Mouse (Mus musculus) midbrain, embryonic 16.5 days (tissue): Measurements from ENCODE around the gene Kifc1. TPM values are rescaled to one million over a fixed set of nuclear protein-coding genes. Genes with fewer than 3 reads are reported as not detected.
A peak's percentile ranks its signal among the peaks of the same experiment; 100 is the strongest.

Experiments
- ATAC-seq: fragments of 200-750 bp; cut with Nextera tagmentation; 2 replicates; pipeline ENCODE4 v1.8.0; 2017; ENCODE audit warnings: moderate TSS enrichment
- H3K27ac ChIP-seq: fragments of 300-500 bp; sonication (generic); 2 replicates; pipeline ENCODE4 v1.5.1; 2014; ENCODE audit warnings: mild to moderate bottlenecking, low read length, mixed read lengths
- H3K27me3 ChIP-seq: fragments of 300-500 bp; sonication (generic); 2 replicates; pipeline ENCODE4 v1.6.1; 2014; ENCODE audit warnings: low read depth, low read length, mixed read lengths; ENCODE audit not compliant: control insufficient read depth, insufficient read depth
- H3K36me3 ChIP-seq: fragments of 300-500 bp; sonication (generic); 2 replicates; pipeline ENCODE4 v1.6.1; 2014; ENCODE audit warnings: mild to moderate bottlenecking, low read length, moderate library complexity, mixed read lengths; ENCODE audit not compliant: control insufficient read depth, insufficient read depth
- H3K4me1 ChIP-seq: fragments of 300-500 bp; sonication (generic); 2 replicates; pipeline ENCODE4 v1.6.1; 2014; ENCODE audit warnings: mild to moderate bottlenecking, low read length, mixed read lengths; ENCODE audit not compliant: control insufficient read depth, insufficient read depth
- H3K4me2 ChIP-seq: fragments of 300-500 bp; sonication (generic); 2 replicates; pipeline ENCODE4 v1.6.1; 2014; ENCODE audit warnings: mild to moderate bottlenecking, low read length, mixed read lengths
- H3K4me3 ChIP-seq: fragments of 300-500 bp; sonication (generic); 2 replicates; pipeline ENCODE4 v1.5.1; 2014; ENCODE audit warnings: low read depth, mild to moderate bottlenecking, low read length, moderate library complexity, mixed read lengths
- H3K9ac ChIP-seq: fragments of 300-500 bp; sonication (generic); 2 replicates; pipeline ENCODE4 v1.6.1; 2014; ENCODE audit warnings: low read depth, low read length, mixed read lengths
- H3K9me3 ChIP-seq: fragments of 300-500 bp; sonication (generic); replicated peaks from 2 replicates; pipeline ENCODE4 v1.6.1; 2014; ENCODE audit warnings: mild to moderate bottlenecking, low read length, mixed read lengths; ENCODE audit not compliant: control insufficient read depth, poor library complexity, severe bottlenecking
- WGBS: fragments of 180-500 bp; shearing (Covaris S2); extraction: QIAGEN DNeasy Blood & Tissue Kit; methylation state at CpG from one replicate; pipeline ENCODE4 v1.1.7; 2014; 5-methylcytosine and 5-hydroxymethylcytosine counted together
- polyA plus RNA-seq: library from polyadenylated mRNA; unstranded; fragments of >200 nt; fragmentation: Nextera tagmentation; extraction: Ambion mirVana; gene quantifications from 2 replicates; pipeline ENCODE4 v1.2.1, GENCODE M21; 2015

The Kifc1 gene
- polyA plus RNA-seq, 1 experiment from 2014 or later, result 2.8 TPM

DNA sequence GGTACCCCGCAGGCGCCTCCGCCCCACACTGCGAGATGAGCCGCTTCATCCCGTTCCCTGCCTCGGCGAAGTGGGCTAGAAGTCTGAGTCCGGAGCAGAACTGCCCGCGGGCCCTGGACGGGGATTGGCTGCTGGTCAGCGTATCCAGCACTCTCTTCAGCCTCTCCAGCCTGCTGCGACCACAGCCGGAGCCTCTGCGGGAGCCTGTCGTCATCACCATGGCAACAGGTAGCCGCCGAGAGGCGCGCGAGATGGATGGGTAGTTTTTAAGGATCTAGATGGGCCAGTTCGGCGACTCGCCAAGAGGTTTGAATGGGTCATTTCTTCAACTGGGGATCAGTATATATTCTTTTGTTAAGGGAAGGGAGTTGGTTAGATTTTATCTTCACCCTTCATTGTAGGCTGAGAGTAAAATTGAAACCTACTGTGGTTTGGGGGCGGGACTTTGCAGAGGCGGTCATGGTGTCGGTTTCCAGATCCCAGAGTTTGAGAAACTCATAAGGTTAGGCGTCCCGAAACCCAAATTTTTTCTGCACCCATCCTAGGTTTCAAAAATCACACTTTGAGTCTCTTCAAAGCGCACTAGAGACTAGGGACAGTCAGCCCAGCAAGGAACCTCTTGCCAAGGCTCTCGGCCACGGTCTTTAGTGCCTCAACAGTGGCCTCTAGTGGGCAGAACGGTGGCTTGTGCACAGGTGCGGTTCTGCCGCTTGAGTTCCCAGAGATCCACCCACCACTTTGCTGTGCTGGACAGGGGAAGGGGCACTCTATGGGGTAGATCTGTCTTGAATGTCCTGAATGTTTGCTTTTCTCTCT lies 30.0 kb upstream of the Kifc1 start:
- no peaks in the 10 kb centered on the region for H3K36me3 ChIP-seq
- peak overlapping the region; percentile 54 for H3K9ac ChIP-seq
- H3K4me2 ChIP-seq, result peak overlapping the region; percentile 59
- peaks cover 2% of the 10 kb centered on the region; the same call in 1 of the 2 replicates for H3K27me3 ChIP-seq
- 0 out of 2 replicates have a peak overlapping the region, but pooled peaks have one; percentile 23 for H3K27ac ChIP-seq
- peak overlapping the region; percentile 37 for H3K4me3 ChIP-seq
- H3K4me1 ChIP-seq, result peaks cover 20% of the 10 kb centered on the region
- no peak; the same call in 1 of the 2 replicates for ATAC-seq
- WGBS, result 1% methylated on average over 36 of the region's 36 CpGs
- H3K9me3 ChIP-seq, result no peaks in the 10 kb centered on the region

DNA sequence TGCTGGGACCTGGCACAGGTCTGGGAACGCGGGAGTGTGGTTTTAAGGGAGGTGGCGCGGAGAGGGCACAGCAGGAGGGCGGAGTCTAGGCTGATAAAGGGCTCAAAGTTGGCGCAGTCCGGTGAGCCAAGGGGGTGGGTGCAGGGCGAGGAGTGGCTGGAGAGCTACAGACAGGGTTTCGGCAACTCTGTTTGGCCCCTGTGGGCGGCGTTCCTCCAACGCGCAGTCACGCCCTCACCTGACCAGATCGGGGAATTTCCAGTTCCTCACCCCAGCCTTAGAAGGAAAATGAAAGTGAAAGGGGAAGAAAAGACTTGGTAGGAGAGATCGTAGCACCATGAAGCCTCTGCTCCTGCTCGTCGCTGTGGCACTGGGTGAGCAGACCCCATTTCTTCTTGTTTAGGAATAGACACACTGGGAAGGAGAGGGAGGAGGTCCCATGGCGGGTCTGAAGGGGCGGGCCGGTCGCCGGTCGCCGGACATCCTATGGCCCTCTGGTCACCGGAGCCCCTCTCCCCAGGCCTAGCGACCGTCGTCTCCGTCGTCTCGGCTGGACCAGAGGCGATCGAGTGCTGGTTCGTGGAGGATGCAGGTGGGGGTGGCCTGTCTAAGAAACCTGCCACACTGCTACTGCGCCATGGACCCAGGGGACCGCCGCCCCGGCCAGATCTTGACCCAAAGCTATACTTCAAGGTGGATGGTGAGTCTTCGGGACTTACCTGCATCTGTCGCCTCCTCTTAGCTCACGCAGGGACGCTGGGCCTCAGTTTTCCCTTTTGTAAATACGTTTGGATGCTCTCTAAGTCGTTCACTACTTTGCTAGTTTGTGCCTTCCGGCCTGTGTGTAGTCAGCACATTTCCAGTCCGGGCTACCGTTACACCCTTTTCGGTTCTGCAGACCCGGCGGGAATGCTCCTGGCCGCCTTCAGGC lies 29.2 kb upstream of the Kifc1 start:
- H3K9me3 ChIP-seq, result no peaks in the 10 kb centered on the region
- peaks cover 25% of the 10 kb centered on the region for H3K4me1 ChIP-seq
- 2% methylated on average over 52 of the region's 52 CpGs for WGBS
- H3K27me3 ChIP-seq, result peaks cover 2% of the 10 kb centered on the region; the same call in 1 of the 2 replicates
- H3K27ac ChIP-seq, result peak overlapping the region; percentile 23; the same call in 1 of the 2 replicates
- ATAC-seq, result no peak
- peak overlapping the region; percentile 59 for H3K4me2 ChIP-seq
- peak overlapping the region; percentile 37 for H3K4me3 ChIP-seq
- no peaks in the 10 kb centered on the region for H3K36me3 ChIP-seq
- peak overlapping the region; percentile 54 for H3K9ac ChIP-seq

DNA sequence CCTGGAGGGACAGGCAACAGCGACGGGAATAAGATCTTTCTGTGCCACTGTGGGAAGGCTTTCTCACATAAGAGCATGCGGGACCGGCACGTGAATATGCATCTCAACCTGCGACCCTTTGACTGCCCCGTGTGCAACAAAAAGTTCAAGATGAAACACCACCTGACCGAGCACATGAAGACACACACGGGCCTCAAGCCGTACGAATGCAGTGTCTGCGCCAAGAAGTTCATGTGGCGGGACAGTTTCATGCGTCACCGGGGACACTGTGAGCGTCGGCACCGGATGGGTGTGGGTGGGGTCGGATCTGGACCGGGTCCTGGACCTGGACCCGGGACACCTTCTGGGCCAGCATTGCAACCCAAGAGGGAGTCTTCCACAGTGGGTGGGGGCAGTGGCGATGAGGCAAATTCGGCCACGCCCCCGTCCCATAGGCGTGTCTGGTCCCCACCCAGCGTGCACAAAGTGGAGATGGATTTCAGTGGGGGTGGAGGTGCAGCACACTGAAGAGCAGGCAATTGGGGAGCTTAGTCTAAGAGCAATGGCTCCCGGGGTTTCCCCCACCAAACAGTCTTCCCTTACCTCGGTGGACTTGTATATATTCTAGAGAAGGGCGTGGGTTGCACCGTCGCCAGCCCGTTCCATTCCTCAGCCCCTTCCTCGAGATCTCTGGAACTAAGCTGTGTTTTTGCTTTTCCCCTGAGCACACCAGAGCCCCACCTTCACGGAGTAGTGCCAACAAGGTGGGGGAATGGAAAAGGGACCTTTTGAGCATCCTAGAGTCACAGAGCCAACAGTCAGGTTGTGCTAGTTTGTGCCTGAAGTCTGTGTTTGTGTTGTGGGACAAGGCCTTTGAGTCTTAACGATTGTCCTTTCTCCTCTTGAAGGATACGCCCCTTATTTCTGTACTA lies 28.1 kb upstream of the Kifc1 start:
- Histone ChIP-seq H3K27ac (no peak overlapping the region), H3K4me2 (peak overlapping the region; percentile 59), H3K4me3 (peak overlapping the region; percentile 37; the same call in 1 of the 2 replicates), H3K9me3 (no peaks in the 10 kb centered on the region), H3K36me3 (peaks cover 6% of the 10 kb centered on the region), H3K27me3 (peaks cover 2% of the 10 kb centered on the region; the same call in 1 of the 2 replicates), H3K9ac (no peak overlapping the region), H3K4me1 (peaks cover 25% of the 10 kb centered on the region)
- 63% methylated on average over 37 of the region's 37 CpGs for WGBS
- no peak for ATAC-seq

DNA sequence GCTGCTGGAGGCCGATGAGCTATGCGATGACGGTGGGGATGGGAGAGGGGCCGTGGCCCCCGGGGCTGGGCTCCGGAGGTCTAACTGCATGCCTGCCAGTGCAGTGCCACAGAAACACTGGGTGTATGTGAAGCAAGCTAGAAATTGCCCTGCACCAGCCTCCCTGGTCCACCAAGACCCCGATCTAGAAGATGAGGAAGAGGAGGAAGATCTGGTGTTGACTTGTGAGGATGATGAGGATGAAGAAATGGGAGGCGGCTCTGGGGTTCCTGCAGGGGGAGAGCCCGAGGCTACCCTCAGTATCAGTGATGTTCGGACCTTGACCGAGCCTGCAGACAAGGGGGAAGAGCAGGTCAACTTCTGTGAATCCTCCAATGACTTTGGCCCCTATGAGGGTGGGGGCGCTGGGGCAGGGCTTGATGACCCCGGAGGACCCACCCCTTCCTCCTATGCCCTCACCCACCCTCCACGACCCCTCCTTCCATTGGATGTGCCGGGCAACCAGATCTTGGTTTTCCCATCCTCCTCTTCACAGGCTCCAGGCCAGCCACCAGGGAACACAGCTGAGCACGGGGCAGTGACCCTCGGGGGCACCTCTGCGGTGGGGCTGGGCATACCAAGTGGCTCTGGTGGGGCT lies 27.3 kb upstream of the Kifc1 start:
- Histone ChIP-seq H3K4me3 (no peak overlapping the region), H3K9me3 (no peaks in the 10 kb centered on the region), H3K27ac (no peak overlapping the region), H3K4me1 (peaks cover 25% of the 10 kb centered on the region), H3K36me3 (peaks cover 10% of the 10 kb centered on the region), H3K27me3 (peaks cover 2% of the 10 kb centered on the region; the same call in 1 of the 2 replicates), H3K4me2 (no peak overlapping the region), H3K9ac (no peak overlapping the region)
- no peak for ATAC-seq
- 83% methylated on average over 18 of the region's 18 CpGs for WGBS

DNA sequence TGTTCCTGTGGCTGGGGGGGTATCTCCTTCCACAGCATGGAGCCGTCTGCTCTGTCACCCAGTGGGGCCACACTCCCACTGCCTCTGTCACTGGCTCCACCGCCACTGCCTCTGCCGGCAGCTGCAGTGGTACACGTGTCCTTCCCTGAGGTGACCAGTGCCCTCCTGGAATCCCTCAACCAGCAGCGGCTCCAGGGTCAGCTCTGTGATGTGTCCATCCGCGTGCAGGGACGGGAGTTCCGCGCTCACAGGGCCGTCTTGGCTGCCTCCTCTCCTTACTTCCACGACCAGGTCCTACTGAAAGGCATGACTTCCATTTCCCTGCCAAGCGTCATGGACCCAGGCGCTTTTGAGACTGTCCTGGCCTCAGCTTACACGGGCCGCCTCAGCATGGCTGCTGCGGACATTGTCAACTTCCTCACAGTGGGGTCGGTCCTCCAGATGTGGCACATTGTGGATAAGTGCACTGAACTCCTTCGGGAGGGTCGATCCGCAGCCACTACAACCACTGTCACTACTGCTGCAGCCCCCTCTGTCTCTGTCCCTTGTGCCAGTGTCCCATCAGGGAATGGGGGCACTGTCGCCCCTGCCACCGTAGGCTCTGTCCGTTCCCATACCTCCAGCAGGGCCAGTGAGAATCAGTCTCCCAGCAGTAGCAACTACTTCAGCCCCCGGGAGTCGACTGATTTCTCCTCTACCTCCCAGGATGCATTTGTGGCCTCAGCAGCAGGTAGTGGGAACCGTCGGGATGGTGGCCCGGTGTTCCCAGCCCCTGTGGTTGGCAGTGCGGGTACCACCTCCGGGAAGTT lies 26.6 kb upstream of the Kifc1 start:
- Histone ChIP-seq H3K4me2 (peak overlapping the region; percentile 65), H3K4me3 (peak overlapping the region; percentile 52), H3K4me1 (peaks cover 25% of the 10 kb centered on the region), H3K27ac (no peak overlapping the region), H3K9me3 (no peaks in the 10 kb centered on the region), H3K36me3 (peaks cover 12% of the 10 kb centered on the region), H3K9ac (peak overlapping the region; percentile 50), H3K27me3 (peaks cover 2% of the 10 kb centered on the region; the same call in 1 of the 2 replicates)
- no peak for ATAC-seq
- WGBS, result 70% methylated on average over 31 of the region's 31 CpGs

DNA sequence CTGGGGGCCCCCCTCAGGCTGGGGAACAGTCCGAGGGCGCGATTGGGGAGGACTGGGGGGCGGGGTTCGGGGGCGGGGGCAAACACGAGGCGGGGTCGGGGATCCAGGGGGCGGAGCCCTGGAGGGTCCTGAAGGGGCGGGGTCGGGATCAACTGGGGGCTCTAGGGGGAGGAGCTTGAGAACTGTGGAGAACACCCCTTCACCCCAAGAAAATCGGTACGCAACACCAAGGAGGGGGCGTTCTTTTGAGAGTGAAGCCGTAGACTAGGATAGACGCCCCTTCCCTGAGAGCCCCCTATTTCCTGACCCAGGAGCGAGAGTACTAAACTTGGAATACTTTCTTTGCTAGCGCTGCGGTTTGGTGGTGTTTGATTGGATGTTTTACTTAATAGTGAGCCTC lies 25.8 kb upstream of the Kifc1 start:
- Histone ChIP-seq H3K4me3 (peak overlapping the region; percentile 52), H3K4me2 (peak overlapping the region; percentile 65), H3K9ac (peak overlapping the region; percentile 65), H3K9me3 (no peaks in the 10 kb centered on the region), H3K4me1 (peaks cover 25% of the 10 kb centered on the region), H3K27ac (peak overlapping the region; percentile 83), H3K36me3 (peaks cover 19% of the 10 kb centered on the region), H3K27me3 (peaks cover 2% of the 10 kb centered on the region; the same call in 1 of the 2 replicates)
- ATAC-seq, result peak; percentile 26
- WGBS, result 0% methylated on average over 9 of the region's 20 CpGs

DNA sequence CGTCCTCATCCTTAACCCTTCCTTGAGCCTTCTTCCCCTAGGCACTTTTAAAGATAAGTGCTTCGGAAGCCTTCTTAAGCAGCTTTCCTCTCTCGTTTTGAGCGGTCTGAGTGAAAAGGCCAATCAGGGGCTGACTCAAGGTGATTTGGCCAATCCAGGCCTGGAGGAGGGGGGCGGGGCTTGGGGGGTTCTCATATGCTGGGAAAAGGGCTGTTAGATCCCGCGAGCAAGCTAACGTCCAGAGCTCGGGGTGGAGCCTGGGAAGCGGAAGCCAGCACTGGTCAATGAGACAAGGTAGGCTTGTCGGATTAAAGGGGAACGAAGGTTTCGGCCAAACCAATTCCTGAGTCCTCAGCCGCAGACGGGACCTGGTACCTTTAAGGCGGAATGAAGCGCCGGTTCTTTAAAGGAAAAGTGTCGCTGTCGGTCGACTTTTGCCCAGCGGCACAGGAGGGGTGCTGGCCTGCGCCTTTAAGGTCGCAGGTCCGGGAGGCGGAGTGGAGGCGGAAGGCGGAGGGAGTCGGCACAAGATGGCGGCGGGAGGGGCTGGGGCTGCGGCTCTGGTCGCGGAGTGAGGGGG lies 25.3 kb upstream of the Kifc1 start, which contains the start of the genes Tapbp and Zbtb22:
Tapbp (plus strand) TSS at position 229 of the 580 bp plus-strand sequence.
Zbtb22 (plus strand) TSS at position 234 of the 580 bp plus-strand sequence.
- Histone ChIP-seq H3K36me3 (peaks cover 22% of the 10 kb centered on the region), H3K9ac (peak within 1 kb of the TSS; percentile 65), H3K4me1 (peaks cover 25% of the 10 kb centered on the region), H3K27ac (peak within 1 kb of the TSS; percentile 83), H3K9me3 (no peaks in the 10 kb centered on the region), H3K4me2 (peak within 1 kb of the TSS; percentile 65), H3K4me3 (peak within 1 kb of the TSS; percentile 52), H3K27me3 (peaks cover 2% of the 10 kb centered on the region; the same call in 1 of the 2 replicates)
- under 1% methylated on average over 34 of the region's 34 CpGs for WGBS
- peak; percentile 92 for ATAC-seq
